10 mouse cellular contexts compared by ENCODE assay signal in genomic region chr12:83114396-83115053, GRCm38 (mm10).
DNase-seq lines count a peak whose midpoint lies in the region; ATAC-seq and TF ChIP-seq lines count a peak whose summit lies in the region.
"Had no signal": no experiment of that assay in that cellular context is flagged by ENCODE, and none has a peak within 500 bp of the region (broad histone marks: within the 10 kb centered on the region; RNA-seq: fewer than 3 reads in every experiment).

No protein-coding gene starts in this region.

- no peak for TF ChIP-seq POLR2A in limb, embryonic 14.5 days (IDR thresholded peaks at IDR 0.05; ENCODE audit: borderline replicate concordance, extremely low read depth, insufficient read depth, insufficient read length)

- no peak overlapping the region for H3K4me2 ChIP-seq in kidney, embryonic 14.5 days (replicated peaks; ENCODE audit: low read depth, low read length)
- H3K4me2 ChIP-seq in limb, embryonic 14.5 days (replicated peaks; ENCODE audit: low read depth, low read length, severe bottlenecking), result no peak overlapping the region
- H3K4me2 ChIP-seq: embryonic facial prominence, embryonic 12.5 days; midbrain, embryonic 12.5 days had no signal

- no peak overlapping the region for H3K9ac ChIP-seq in kidney, embryonic 14.5 days (ENCODE audit: low read depth, low read length)
- H3K9ac ChIP-seq in limb, embryonic 14.5 days (ENCODE audit: low read depth, low read length, severe bottlenecking), result no peak overlapping the region
- H3K9ac ChIP-seq: embryonic facial prominence, embryonic 12.5 days; midbrain, embryonic 12.5 days had no signal

- no peaks in the 10 kb centered on the region for H3K9me3 ChIP-seq in kidney, embryonic 14.5 days (ENCODE audit: control insufficient read depth, low read length)
- no peaks in the 10 kb centered on the region for H3K9me3 ChIP-seq in limb, embryonic 14.5 days (ENCODE audit: control insufficient read depth, low read length)
- H3K9me3 ChIP-seq: embryonic facial prominence, embryonic 12.5 days; midbrain, embryonic 12.5 days had no signal

- peaks cover 11% of the 10 kb centered on the region for H3K4me1 ChIP-seq in kidney, embryonic 14.5 days (ENCODE audit: control insufficient read depth, insufficient read depth, low read length)
- H3K4me1 ChIP-seq in limb, embryonic 14.5 days (ENCODE audit: control insufficient read depth, insufficient read depth, low read length), result no peaks in the 10 kb centered on the region
- H3K4me1 ChIP-seq: embryonic facial prominence, embryonic 12.5 days had no signal

- ATAC-seq in kidney, embryonic 14.5 days (ENCODE audit: low FRiP score, low TSS enrichment), result peak; percentile 55; the same call in 1 of the 2 replicates
- ATAC-seq in limb, embryonic 14.5 days (ENCODE audit: low FRiP score, low read depth), result peak; percentile 53; the same call in 1 of the 2 replicates

- H3K27ac ChIP-seq in kidney, embryonic 14.5 days (ENCODE audit: low read depth, low read length), result no peak overlapping the region
- H3K27ac ChIP-seq in limb, embryonic 14.5 days (replicated peaks; ENCODE audit: low read depth, low read length), result no peak overlapping the region
- H3K27ac ChIP-seq: embryonic facial prominence, embryonic 12.5 days; midbrain, embryonic 12.5 days had no signal

- 46% methylated on average over 5 of the region's 5 CpGs for WGBS in kidney, embryonic 14.5 days
- WGBS in limb, embryonic 14.5 days, result 43% methylated on average over 5 of the region's 5 CpGs

- no peak overlapping the region for H3K4me3 ChIP-seq in kidney, embryonic 14.5 days (ENCODE audit: low read length)
- no peak overlapping the region for H3K4me3 ChIP-seq in limb, embryonic 14.5 days (replicated peaks; ENCODE audit: low read length)
- H3K4me3 ChIP-seq: embryonic facial prominence, embryonic 12.5 days; midbrain, embryonic 12.5 days had no signal

- DNase-seq in urinary bladder, postnatal 14 days (ENCODE audit: low spot score), result peak; percentile 75
- DNase-seq in urinary bladder, postnatal 10 days (ENCODE audit: low spot score), result no peak
- DNase-seq in cerebellum, postnatal 14 days, result peak; percentile 92
- peak; percentile 66 for DNase-seq in gastrocnemius, adult 18-20 months (ENCODE audit: low spot score)
- peak; percentile 63 for DNase-seq in limb, embryonic 14.5 days (ENCODE audit: low spot score)
- DNase-seq in ovary, postnatal 14 days (ENCODE audit: low spot score), result peak; percentile 65
- DNase-seq in thymus, postnatal 4 days, result peak; percentile 48

- no peaks in the 10 kb centered on the region for H3K27me3 ChIP-seq in kidney, embryonic 14.5 days (ENCODE audit: control insufficient read depth, insufficient read depth, low read length)
- no peaks in the 10 kb centered on the region for H3K27me3 ChIP-seq in limb, embryonic 14.5 days (ENCODE audit: control insufficient read depth, insufficient read depth, low read length)
- H3K27me3 ChIP-seq: embryonic facial prominence, embryonic 12.5 days had no signal

- H3K36me3 ChIP-seq in kidney, embryonic 14.5 days (ENCODE audit: control insufficient read depth, insufficient read depth, low read length), result no peaks in the 10 kb centered on the region
- H3K36me3 ChIP-seq in limb, embryonic 14.5 days (ENCODE audit: control insufficient read depth, insufficient read depth, low read length), result no peaks in the 10 kb centered on the region
- H3K36me3 ChIP-seq: embryonic facial prominence, embryonic 12.5 days; midbrain, embryonic 12.5 days had no signal
